Mouse (Mus musculus): ENCODE measurements at regions not wholly inside any gene's neighbourhood (a gene's known extent, or its start where the extent isn't known, plus 50 kb on each side); places are given as distances from the start of the nearest gene placed in this dataset.
A peak's percentile ranks its signal among the peaks of the same experiment; 100 is the strongest.

DNA sequence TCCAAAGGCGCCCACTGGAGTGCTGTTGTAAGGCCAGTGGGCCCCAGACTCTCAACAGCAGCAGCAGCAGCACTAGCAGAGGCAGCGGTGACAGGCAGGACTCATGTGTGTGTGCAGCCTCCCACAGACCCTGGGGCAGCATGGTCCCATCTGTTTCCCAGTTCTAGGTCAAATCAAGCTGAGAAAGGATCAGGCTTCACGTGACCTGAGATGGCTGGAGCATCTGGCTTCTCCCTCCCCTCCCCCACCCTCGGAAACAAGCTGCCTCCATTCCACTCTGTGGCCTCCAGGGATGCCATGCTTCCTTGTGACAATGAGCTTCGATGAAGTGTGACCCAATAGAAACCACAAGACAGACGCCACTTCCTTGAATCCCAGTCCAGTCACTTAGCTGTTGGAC is 128.8 kb downstream of the Mycn start:
- Histone ChIP-seq H3K9ac (no peak overlapping the region), H3K4me1 (peaks cover 10% of the 10 kb centered on the region; the same call in 1 of the 2 replicates), H3K4me3 (no peak overlapping the region), H3K36me3 (no peaks in the 10 kb centered on the region), H3K4me2 (no peak overlapping the region), H3K27ac (no peak overlapping the region), H3K27me3 (0 out of 2 replicates have a peak, but pooled peaks cover 4% of the 10 kb centered on the region), H3K9me3 (no peaks in the 10 kb centered on the region)
- no peak for ATAC-seq (ENCODE audit: insufficient number of reproducible peaks, low FRiP score, low TSS enrichment, low read depth)
- WGBS = 42% methylated on average over 6 of the region's 6 CpGs

- 10% methylated on average over 7 of the region's 7 CpGs for WGBS
- no peak for ATAC-seq (ENCODE audit: insufficient number of reproducible peaks, low FRiP score, low TSS enrichment, low read depth)
- peak overlapping the region; percentile 39; the same call in 1 of the 2 replicates for H3K4me2 ChIP-seq
- H3K9me3 ChIP-seq = no peaks in the 10 kb centered on the region
- H3K9ac ChIP-seq = no peak overlapping the region
- H3K4me3 ChIP-seq = no peak overlapping the region
- no peaks in the 10 kb centered on the region for H3K36me3 ChIP-seq
- H3K4me1 ChIP-seq = peaks cover 10% of the 10 kb centered on the region; the same call in 1 of the 2 replicates
- no peak overlapping the region for H3K27ac ChIP-seq
- H3K27me3 ChIP-seq = 0 out of 2 replicates have a peak, but pooled peaks cover 4% of the 10 kb centered on the region
Observed at GRCm38 (mm10) chr12:12810943-12811342, 130.8 kb downstream of the Mycn start.

DNA sequence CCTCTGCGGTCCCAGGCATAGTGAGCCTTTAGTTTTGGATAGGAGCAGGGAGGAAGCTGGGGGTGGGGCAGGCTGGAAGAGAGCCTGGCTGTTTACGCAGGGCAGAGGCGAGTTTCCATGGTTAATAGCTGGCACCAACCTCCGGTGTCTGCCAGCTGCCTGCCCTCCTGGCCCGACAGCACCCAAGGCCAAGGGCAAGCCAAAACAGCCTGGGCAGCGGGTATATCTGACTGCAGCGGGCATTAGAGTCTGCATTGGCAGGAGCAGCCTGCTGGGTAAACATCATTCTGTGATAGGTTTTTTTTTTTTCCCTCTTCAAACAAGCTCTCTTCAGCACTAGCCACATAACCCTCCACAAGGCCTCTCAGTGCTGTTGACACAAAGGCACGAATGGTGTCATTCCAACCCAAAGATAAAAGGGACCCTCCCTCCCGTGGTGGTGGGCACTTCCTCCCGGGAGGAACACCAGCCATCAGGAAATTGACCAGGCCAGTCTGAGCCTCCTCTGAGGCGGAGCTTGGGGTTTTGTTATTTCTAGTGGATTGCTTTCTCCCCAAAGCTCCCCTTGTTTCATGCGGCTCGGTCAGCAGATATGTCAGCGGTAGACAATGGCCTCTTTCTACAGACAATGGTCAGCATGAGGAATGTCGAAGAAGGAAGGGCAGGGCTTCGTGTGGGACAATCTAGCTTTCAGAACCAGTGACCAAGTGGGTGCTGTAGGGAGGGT is 131.4 kb downstream of the Mycn start:
- H3K9me3 ChIP-seq = no peaks in the 10 kb centered on the region
- H3K4me1 ChIP-seq = peaks cover 10% of the 10 kb centered on the region; the same call in 1 of the 2 replicates
- H3K27me3 ChIP-seq = 0 out of 2 replicates have a peak, but pooled peaks cover 4% of the 10 kb centered on the region
- H3K27ac ChIP-seq = peak overlapping the region; percentile 44
- H3K36me3 ChIP-seq = no peaks in the 10 kb centered on the region
- peak; percentile 72 for ATAC-seq (ENCODE audit: insufficient number of reproducible peaks, low FRiP score, low TSS enrichment, low read depth)
- no peak overlapping the region for H3K9ac ChIP-seq
- H3K4me2 ChIP-seq = peak overlapping the region; percentile 39
- H3K4me3 ChIP-seq = peak overlapping the region; percentile 4
- WGBS = 11% methylated on average over 16 of the region's 16 CpGs

- H3K4me2 ChIP-seq = no peak overlapping the region
- H3K27me3 ChIP-seq = 0 out of 2 replicates have a peak, but pooled peaks cover 4% of the 10 kb centered on the region
- no peak overlapping the region for H3K9ac ChIP-seq
- H3K27ac ChIP-seq = no peak overlapping the region
- H3K4me3 ChIP-seq = no peak overlapping the region
- no peaks in the 10 kb centered on the region for H3K9me3 ChIP-seq
- no peaks in the 10 kb centered on the region for H3K36me3 ChIP-seq
- ATAC-seq (ENCODE audit: insufficient number of reproducible peaks, low FRiP score, low TSS enrichment, low read depth) = no peak
- 92% methylated on average over 5 of the region's 5 CpGs for WGBS
- peaks cover 10% of the 10 kb centered on the region; the same call in 1 of the 2 replicates for H3K4me1 ChIP-seq
Observed at GRCm38 (mm10) chr12:12808120-12808519, 133.6 kb downstream of the Mycn start.

DNA sequence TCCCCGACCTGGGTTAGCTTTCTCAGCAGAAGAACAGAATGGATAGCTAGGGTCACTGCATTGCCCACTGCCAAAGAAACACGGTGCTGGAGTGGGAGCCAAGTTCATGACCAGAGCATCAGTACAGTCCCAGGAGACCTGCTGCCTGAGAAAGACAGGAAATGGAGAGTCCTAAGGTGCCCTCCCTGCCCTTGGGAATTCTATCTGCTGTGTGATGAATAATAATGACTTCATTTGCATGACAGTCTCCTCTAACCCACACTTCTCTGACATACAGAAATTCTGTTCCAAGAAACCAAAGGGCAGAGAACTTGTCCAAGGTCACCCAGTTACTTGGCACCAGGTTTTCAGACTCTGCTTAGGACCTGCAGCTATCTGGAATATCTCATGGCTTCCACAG is 138.1 kb downstream of the Mycn start:
- no peak overlapping the region for H3K4me3 ChIP-seq
- 62% methylated on average over 2 of the region's 2 CpGs for WGBS
- no peaks in the 10 kb centered on the region for H3K27me3 ChIP-seq
- H3K36me3 ChIP-seq = no peaks in the 10 kb centered on the region
- no peak overlapping the region for H3K27ac ChIP-seq
- H3K9me3 ChIP-seq = no peaks in the 10 kb centered on the region
- no peak overlapping the region for H3K4me2 ChIP-seq
- no peak overlapping the region for H3K9ac ChIP-seq
- ATAC-seq (ENCODE audit: insufficient number of reproducible peaks, low FRiP score, low TSS enrichment, low read depth) = no peak
- no peaks in the 10 kb centered on the region for H3K4me1 ChIP-seq

DNA sequence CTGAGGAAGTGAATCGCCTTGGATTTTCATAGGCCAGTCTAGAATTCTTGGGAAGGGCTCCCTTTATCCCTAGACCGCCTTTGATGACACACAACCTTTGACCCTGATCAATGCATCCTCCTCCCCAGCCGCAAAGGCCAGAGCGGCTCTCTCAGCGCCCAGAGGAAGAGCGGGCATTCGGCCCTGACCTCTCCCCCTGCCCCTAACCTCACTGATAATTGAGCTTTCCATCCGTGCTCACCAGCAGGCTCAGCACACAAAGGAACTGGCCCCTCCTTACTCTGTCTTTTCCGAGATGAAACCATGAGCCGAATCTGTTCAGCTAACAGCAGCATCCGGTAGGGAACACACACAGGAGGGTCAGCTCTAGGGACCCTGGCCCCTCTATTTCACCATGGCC is 139.3 kb downstream of the Mycn start:
- ATAC-seq (ENCODE audit: insufficient number of reproducible peaks, low FRiP score, low TSS enrichment, low read depth) = no peak
- Histone ChIP-seq H3K9ac (no peak overlapping the region), H3K36me3 (no peaks in the 10 kb centered on the region), H3K4me3 (no peak overlapping the region), H3K4me2 (no peak overlapping the region), H3K27ac (no peak overlapping the region), H3K9me3 (no peaks in the 10 kb centered on the region), H3K27me3 (no peaks in the 10 kb centered on the region), H3K4me1 (no peaks in the 10 kb centered on the region)
- 34% methylated on average over 11 of the region's 11 CpGs for WGBS

- Histone ChIP-seq H3K4me1 (no peaks in the 10 kb centered on the region), H3K9ac (no peak overlapping the region), H3K4me2 (no peak overlapping the region), H3K9me3 (no peaks in the 10 kb centered on the region), H3K36me3 (no peaks in the 10 kb centered on the region), H3K4me3 (no peak overlapping the region), H3K27ac (no peak overlapping the region), H3K27me3 (no peaks in the 10 kb centered on the region)
- 72% methylated on average over 11 of the region's 11 CpGs for WGBS
- ATAC-seq (ENCODE audit: insufficient number of reproducible peaks, low FRiP score, low TSS enrichment, low read depth) = no peak
Observed at GRCm38 (mm10) chr12:12801700-12802099, 140.0 kb downstream of the Mycn start.

DNA sequence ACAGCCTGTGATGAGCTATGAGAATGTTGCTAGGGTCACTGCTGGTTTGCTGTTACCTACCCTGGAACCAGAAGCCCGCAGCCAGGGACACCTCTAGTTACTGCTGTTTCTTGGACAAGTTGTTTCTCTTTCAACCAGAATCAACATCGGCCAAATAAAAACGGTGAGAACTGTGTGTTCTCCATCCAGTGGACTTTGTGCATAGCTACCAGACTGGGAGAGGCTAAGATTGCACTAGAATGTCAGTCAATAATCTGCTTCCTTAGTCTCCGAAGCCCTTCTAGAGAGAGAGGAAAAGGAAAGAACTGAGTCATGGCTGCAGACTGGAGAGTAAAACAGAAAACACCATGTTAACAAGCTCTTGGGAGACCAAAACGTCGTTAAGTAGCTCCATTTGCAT is 141.6 kb downstream of the Mycn start:
- H3K27ac ChIP-seq = no peak overlapping the region
- H3K36me3 ChIP-seq = no peaks in the 10 kb centered on the region
- H3K9me3 ChIP-seq = no peaks in the 10 kb centered on the region
- H3K9ac ChIP-seq = no peak overlapping the region
- no peaks in the 10 kb centered on the region for H3K27me3 ChIP-seq
- WGBS = 88% methylated on average over 6 of the region's 6 CpGs
- no peaks in the 10 kb centered on the region for H3K4me1 ChIP-seq
- no peak for ATAC-seq (ENCODE audit: insufficient number of reproducible peaks, low FRiP score, low TSS enrichment, low read depth)
- H3K4me3 ChIP-seq = no peak overlapping the region
- H3K4me2 ChIP-seq = no peak overlapping the region

DNA sequence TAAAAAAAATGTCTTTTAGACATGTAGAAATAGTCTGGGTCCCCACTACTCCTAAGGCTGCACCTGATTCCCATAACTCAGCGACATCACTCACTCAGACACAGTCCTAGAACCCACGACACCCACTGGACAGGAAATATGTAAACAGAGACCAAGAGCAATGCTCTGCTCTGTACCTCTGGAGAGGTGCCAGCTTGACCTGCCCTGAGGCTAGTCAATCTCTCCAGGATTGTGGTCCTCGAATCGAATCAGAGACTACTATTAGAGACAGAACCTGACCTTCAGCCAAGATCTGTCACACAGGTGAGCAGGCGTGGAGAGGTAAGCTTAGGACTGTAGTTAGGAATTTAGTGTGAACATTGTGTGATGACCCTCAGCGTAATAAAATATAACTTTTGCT is 152.7 kb downstream of the Mycn start:
- 68% methylated on average over 6 of the region's 6 CpGs for WGBS
- Histone ChIP-seq H3K4me2 (no peak overlapping the region), H3K4me1 (peaks cover 25% of the 10 kb centered on the region), H3K27me3 (no peaks in the 10 kb centered on the region), H3K9ac (no peak overlapping the region), H3K9me3 (no peaks in the 10 kb centered on the region), H3K36me3 (no peaks in the 10 kb centered on the region), H3K27ac (no peak overlapping the region), H3K4me3 (no peak overlapping the region)
- ATAC-seq (ENCODE audit: insufficient number of reproducible peaks, low FRiP score, low TSS enrichment, low read depth) = no peak

DNA sequence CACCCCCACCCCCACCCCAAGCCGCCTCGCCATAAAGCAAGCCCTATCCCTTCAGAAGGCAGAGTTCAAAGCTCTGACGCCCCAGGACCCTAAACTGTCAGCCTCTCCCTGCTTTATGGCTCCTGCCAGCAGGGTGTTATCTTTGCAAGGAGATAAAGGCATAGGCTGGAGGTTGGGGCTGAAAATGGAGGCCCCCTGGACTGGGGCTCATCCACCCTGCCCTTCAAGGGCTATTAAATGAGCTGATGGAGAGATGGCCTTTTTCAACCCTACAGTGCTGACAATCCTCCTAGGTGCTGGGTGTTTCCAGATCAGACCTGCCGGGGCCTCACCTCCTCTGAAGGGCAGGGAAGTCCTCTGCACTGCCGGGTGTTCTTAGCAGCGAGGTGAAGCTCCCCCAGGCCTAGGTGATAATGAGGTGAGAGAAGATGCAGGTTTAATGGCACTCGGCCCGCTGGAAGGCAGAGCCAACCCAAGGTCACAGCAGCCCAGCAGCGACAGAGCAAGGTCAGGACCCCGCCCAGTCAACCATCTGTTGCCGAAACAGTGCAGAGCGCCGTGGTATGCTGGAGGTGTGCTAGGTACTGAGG is 153.4 kb downstream of the Mycn start:
- H3K27ac ChIP-seq = no peak overlapping the region
- H3K4me2 ChIP-seq = peak overlapping the region; percentile 47; the same call in 1 of the 2 replicates
- peaks cover 25% of the 10 kb centered on the region for H3K4me1 ChIP-seq
- no peaks in the 10 kb centered on the region for H3K27me3 ChIP-seq
- H3K4me3 ChIP-seq = no peak overlapping the region
- H3K9me3 ChIP-seq = no peaks in the 10 kb centered on the region
- 26% methylated on average over 13 of the region's 13 CpGs for WGBS
- ATAC-seq (ENCODE audit: insufficient number of reproducible peaks, low FRiP score, low TSS enrichment, low read depth) = no peak
- H3K36me3 ChIP-seq = no peaks in the 10 kb centered on the region
- no peak overlapping the region for H3K9ac ChIP-seq

GRCm38 (mm10) chr12:12787608-12788262 is 154.0 kb downstream of the Mycn start:
- H3K36me3 ChIP-seq = no peaks in the 10 kb centered on the region
- no peaks in the 10 kb centered on the region for H3K27me3 ChIP-seq
- H3K9me3 ChIP-seq = no peaks in the 10 kb centered on the region
- peak overlapping the region; percentile 20 for H3K4me3 ChIP-seq
- WGBS = 9% methylated on average over 19 of the region's 19 CpGs
- peak overlapping the region; percentile 47 for H3K4me2 ChIP-seq
- no peak for ATAC-seq (ENCODE audit: insufficient number of reproducible peaks, low FRiP score, low TSS enrichment, low read depth)
- H3K27ac ChIP-seq = no peak overlapping the region
- 0 out of 2 replicates have a peak overlapping the region, but pooled peaks have one; percentile 20 for H3K9ac ChIP-seq
- H3K4me1 ChIP-seq = peaks cover 25% of the 10 kb centered on the region

GRCm38 (mm10) chr12:12787161-12787560 is 154.6 kb downstream of the Mycn start:
- H3K4me2 ChIP-seq = no peak overlapping the region
- H3K27me3 ChIP-seq = no peaks in the 10 kb centered on the region
- peaks cover 24% of the 10 kb centered on the region for H3K4me1 ChIP-seq
- 38% methylated on average over 4 of the region's 4 CpGs for WGBS
- H3K27ac ChIP-seq = no peak overlapping the region
- no peak overlapping the region for H3K9ac ChIP-seq
- no peaks in the 10 kb centered on the region for H3K36me3 ChIP-seq
- no peak overlapping the region for H3K4me3 ChIP-seq
- no peak for ATAC-seq (ENCODE audit: insufficient number of reproducible peaks, low FRiP score, low TSS enrichment, low read depth)
- H3K9me3 ChIP-seq = no peaks in the 10 kb centered on the region
